Mouse (Mus musculus) lung, adult 2 months (tissue): ENCODE data around the gene Pcbp1. TPM values are rescaled to one million over a fixed set of nuclear protein-coding genes. Genes with fewer than 3 reads are reported as not detected.
A peak's percentile ranks its signal among the peaks of the same experiment; 100 is the strongest.

Experiments
- DNase-seq: peaks from one replicate; pipeline ENCODE4 v3.0.0; 2022
- H3K4me1 ChIP-seq: fragments of 200-500 bp; 2 replicates; pipeline ENCODE4 v1.6.1; 2011; ENCODE audit warnings: low read length; ENCODE audit not compliant: control insufficient read depth, insufficient read depth
- H3K4me3 ChIP-seq: fragments of 200-500 bp; replicated peaks from 2 replicates; pipeline ENCODE3; 2011; ENCODE audit warnings: low read depth, mild to moderate bottlenecking, control low read depth, low read length; ENCODE audit errors: extremely low read depth
- CTCF ChIP-seq: fragments of 200-500 bp; IDR thresholded peaks from 2 replicates; pipeline ENCODE4 v1.5.1; 2011; ENCODE audit warnings: mild to moderate bottlenecking, low read length, control low read depth; ENCODE audit not compliant: insufficient read depth
- POLR2A ChIP-seq: fragments of 200-500 bp; IDR thresholded peaks from 2 replicates; pipeline ENCODE4 v1.6.1; 2011; ENCODE audit warnings: low read depth, mild to moderate bottlenecking, control low read depth, low read length, borderline replicate concordance; ENCODE audit errors: extremely low read depth
- WGBS: fragments of 180-500 bp; shearing (Covaris S2); methylation state at CpG from one replicate; pipeline ENCODE4 v1.1.7; 2018; 5-methylcytosine and 5-hydroxymethylcytosine counted together
- polyA plus RNA-seq: library from polyadenylated mRNA; depleted of rRNA; stranded (reverse); fragments of >200 nt; gene quantifications from 2 replicates; pipeline ENCODE4 v1.2.3, GENCODE M21; 2012

Pcbp1 gene
- polyA plus RNA-seq, 1 experiment, result 161 TPM

DNA sequence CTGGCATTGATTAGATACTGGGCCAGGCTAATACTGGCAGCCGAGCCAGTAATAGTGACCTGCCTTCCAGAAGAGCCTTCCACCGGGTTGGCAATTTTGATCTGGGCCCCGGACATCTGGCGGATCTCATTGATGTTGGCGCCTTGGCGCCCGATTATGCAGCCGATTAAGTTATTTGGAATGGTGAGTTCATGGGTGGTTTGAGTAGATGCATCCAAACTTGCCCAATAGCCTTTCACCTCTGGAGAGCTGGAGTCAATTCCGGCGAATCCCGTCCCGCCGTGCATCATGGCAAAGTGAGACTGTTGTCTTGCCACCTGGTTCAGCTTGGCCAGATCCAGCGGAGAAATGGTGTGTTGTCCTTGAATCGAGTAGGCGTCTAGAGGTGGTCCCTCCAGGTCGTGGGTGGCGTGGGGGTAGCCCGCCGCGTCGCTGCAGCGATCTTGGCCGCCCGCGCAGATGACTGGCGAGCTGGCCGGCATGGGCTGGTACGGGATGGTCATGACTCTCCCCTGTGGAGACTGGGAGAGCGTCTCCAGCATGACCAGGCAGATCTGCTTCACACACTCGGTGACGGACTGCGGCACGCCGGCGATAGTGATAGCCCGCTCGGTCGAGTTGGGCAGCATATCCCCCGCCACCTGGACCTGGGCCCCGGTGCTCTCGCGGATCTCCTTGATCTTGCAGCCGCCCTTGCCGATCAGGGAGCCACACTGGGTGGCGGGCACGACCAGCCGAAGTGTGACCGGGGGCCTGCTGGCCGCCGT lies 1.1 kb downstream of the Pcbp1 start:
- 1% methylated on average over 51 of the region's 51 CpGs for WGBS
- TF ChIP-seq CTCF (no peak), POLR2A (no peak)
- Histone ChIP-seq H3K4me3 (peak overlapping the region; percentile 96), H3K4me1 (peaks cover 9% of the 10 kb centered on the region; the same call in 1 of the 2 replicates)
- DNase-seq, result no peak

DNA sequence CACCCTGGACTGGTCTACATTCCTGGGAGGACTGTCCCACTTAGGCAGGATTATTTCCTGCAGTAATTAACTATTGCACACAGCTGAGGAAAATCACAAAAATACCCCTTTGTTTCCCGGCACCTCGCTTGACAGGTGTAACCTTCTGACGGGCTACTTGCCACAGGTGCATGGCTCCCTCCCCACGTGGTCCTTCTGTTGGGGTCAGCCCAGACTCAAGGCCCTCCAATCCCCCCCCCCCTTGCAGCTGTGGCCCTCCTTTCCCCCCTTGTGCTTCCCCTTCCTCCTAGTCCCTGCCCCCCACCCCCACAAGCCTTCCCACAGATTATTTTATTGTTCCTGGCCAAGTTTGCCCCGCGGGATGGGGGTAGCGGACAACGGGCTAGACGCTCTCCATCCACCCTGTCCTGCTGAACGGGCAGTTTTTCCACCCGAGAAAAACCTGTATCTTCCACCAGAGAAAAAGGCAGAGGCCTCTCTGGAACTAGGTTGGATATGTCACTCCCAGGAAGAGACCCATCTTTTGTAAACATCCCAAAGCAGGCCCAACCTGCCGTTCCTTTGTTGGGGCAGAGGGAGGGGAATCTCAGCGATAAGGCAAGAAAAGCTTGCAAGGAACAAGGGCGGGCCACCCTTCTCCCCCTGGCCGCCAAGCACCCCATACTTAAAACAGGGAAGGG lies 2.2 kb downstream of the Pcbp1 start:
- Histone ChIP-seq H3K4me1 (peaks cover 9% of the 10 kb centered on the region; the same call in 1 of the 2 replicates), H3K4me3 (peak overlapping the region; percentile 61)
- TF ChIP-seq CTCF (no peak), POLR2A (peak; percentile 33; the same call in 1 of the 2 replicates)
- under 1% methylated on average over 15 of the region's 15 CpGs for WGBS
- peak; percentile 19 for DNase-seq

DNA sequence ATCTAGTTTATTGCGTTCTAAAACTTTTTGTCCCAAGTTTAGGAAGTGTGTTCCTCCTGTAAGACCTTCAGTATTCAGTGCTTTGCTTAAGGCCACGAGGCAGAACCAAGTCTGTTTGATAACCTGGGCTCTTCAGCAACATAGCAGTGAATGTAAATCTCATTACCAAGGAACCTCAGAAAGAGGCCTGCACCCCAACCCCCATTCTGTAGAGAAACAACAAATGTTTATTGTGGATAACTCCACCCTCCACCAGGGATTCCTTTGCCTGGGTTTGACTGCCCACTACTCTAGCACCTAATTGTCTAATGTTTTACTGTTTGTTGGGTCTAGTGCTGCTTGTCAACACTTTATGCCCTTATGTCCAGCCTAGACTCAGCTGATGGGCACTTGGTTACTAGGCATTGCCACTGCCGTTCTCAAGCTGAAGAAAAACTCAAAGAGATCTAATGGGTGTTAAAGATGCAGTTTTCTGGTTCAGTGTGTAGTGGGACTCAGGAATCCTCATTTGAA lies 2.8 kb downstream of the Pcbp1 start:
- Histone ChIP-seq H3K4me1 (peaks cover 7% of the 10 kb centered on the region; the same call in 1 of the 2 replicates), H3K4me3 (peak overlapping the region; percentile 33)
- 21% methylated on average over 3 of the region's 3 CpGs for WGBS
- TF ChIP-seq POLR2A (no peak), CTCF (no peak)
- DNase-seq, result no peak

DNA sequence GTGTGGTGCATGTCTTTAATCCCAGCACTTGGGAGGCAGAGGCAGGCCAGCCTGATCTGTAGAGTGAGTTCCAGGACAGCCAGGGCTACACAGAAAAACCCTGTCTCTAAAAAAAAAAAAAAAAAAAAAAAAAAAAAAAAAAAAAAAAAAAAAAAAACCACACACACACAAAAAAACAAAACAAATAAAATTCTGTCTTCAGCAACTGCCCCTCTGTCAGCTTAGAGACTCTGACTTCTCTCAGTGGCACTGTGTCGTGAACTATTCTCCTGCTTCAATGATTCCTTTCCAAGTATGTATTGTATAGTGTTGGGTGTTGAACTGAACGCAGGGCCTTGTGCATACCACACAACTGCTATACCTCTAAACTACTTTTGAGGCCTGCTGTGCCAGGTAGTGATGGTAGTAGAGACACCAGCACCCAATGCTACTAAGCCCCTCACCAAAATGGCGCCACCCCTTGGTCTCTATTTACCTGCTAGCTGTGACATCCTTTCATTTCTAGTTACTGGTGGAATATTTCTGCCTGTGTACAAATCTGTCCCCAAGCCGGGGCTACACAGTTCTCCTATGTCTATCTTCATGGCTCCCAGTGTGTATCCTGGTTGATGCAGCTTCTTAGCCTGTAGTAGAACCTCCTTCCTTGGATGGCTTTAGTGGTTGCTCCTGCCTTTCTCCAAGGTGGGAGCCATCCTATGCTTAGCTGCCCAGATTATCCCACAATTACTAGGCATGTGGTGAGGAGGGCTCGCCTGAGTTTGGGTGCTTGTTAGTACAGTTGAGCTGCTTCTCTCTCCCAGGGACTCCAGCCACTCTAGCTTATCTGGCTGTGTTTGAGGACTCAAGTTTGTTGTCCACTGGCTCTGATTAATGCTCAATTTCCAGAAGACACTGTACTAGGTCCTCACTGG lies 3.9 kb downstream of the Pcbp1 start:
- 77% methylated on average over 5 of the region's 5 CpGs for WGBS
- no peak for TF ChIP-seq POLR2A
- TF ChIP-seq CTCF, result no peak
- no peak overlapping the region for H3K4me3 ChIP-seq
- H3K4me1 ChIP-seq, result peaks cover 4% of the 10 kb centered on the region; the same call in 1 of the 2 replicates
- DNase-seq, result no peak

DNA sequence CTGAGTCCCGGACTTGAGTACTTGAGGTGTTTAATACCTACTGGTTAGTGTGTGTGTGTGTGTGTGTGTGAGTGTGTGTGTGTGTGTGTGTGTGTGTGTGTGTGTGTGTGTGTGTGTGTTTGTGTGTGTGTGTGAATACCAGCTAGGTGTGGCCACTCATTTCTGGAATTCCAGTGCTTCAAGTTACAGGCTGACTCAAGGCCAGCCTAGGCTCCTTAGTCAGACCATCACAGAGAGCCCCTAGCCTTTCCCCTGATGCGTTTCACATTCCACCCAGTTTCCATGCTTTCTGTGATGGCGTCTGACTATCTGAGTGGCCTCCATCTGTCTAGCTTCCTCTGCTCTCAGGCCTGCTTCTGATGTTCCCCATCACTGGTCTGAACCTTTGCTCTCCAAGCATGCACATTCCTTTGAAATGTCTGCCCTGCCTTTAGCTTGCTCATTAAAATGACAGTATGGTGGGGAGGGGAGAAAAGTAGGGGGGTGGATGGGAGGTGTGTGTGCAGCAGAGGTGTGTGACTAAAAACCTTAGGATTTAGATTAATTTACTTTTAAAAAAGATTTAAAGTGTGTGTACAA lies 6.3 kb downstream of the Pcbp1 start:
- Histone ChIP-seq H3K4me3 (no peak overlapping the region), H3K4me1 (peaks cover 4% of the 10 kb centered on the region; the same call in 1 of the 2 replicates)
- no peak for DNase-seq
- 81% methylated on average over 3 of the region's 3 CpGs for WGBS
- TF ChIP-seq CTCF (no peak), POLR2A (no peak)

DNA sequence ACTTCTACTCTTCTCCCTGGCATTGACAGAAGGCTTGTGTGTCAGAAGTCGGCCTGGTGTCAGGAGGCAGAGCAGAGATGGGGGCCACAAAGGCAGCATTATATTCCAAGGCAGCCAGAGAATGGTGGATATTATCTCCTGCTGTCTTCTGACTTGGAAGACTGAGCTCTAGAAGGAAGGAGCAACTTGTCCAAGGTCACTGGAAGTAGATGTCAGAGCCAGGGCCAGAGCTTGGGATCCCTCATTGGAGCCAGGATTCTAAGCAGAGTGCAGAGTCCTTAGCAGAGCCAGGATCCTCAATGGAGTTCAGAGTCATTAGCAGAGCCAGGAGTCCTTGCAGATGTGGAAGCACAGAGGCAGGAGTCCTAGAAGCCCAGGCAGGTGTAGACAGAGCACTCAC lies 10.1 kb downstream of the Pcbp1 start:
- TF ChIP-seq POLR2A, result no peak
- TF ChIP-seq CTCF, result no peak
- H3K4me3 ChIP-seq, result no peak overlapping the region
- DNase-seq, result no peak
- no peaks in the 10 kb centered on the region for H3K4me1 ChIP-seq
- WGBS, result 87% methylated on average over 1 of the region's 1 CpGs

DNA sequence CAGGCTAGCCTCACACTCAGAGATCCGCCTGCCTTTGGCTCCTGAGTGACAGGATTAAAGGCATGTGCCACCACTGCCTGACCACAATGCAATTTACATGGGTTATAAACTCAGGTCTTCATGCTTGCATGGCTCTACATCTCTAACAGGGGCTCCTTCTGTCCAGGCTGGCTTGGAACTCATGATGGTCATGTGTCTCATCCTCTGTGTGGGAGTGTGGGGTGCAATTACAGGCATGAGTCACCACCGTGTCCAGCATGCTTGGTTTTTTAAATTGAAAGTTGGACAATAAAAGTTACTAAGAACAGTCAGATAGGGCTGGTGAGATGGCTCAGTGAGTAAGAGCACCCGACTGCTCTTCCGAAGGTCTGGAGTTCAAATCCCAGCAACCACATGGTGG lies 12.8 kb downstream of the Pcbp1 start:
- no peak for DNase-seq
- TF ChIP-seq CTCF (no peak), POLR2A (no peak)
- WGBS, result 91% methylated on average over 4 of the region's 4 CpGs
- Histone ChIP-seq H3K4me3 (no peak overlapping the region), H3K4me1 (no peaks in the 10 kb centered on the region)

DNA sequence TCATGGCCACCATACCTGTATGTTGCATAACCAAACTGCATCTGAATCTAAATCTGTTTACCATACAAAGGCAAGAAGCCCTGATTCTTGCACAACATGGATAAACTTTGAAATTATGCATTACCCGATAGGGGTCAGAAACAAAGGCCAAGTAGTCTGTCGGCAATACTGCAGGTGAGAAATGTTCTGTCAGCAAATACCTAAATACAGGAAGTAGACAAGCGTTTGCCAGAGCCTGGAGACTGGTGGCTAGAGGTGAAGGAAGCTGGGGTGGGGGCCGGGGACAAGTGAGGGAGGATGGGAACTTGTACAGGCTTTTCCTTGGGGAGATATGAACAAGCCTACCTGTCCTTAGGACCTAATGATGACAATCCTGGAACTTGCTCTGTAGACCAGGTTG lies 15.1 kb downstream of the Pcbp1 start:
- H3K4me1 ChIP-seq, result no peaks in the 10 kb centered on the region
- DNase-seq, result no peak
- H3K4me3 ChIP-seq, result no peak overlapping the region
- TF ChIP-seq POLR2A (no peak), CTCF (no peak)
- 50% methylated on average over 4 of the region's 4 CpGs for WGBS

DNA sequence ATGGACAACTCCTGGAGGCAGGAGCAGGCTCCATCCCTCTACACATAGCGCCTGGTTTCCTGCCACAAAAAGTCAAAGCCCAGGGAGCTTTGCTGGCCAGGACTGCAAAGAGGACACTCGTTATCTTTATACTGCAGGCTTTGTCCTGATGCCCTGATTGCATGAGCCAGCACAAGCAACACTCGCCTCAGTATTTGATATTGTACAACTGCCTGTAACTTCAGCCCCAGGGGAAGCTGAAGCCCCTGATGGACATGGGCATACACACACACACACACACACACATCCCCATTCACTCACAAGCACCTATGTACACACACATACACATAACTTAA lies 16.3 kb downstream of the Pcbp1 start:
- no peak for DNase-seq
- 67% methylated on average over 3 of the region's 3 CpGs for WGBS

More for the DNA sequence above, 16.3 kb downstream of the Pcbp1 start:
- TF ChIP-seq CTCF (no peak), POLR2A (no peak)
- Histone ChIP-seq H3K4me1 (no peaks in the 10 kb centered on the region), H3K4me3 (no peak overlapping the region)
